Mouse (Mus musculus) left cerebral cortex, postnatal 36 days (tissue): ENCODE data around the gene Klf11. TPM values are rescaled to one million over a fixed set of nuclear protein-coding genes. Genes with fewer than 3 reads are reported as not detected.
"Not testable (repeated sequence)": the region's sequence is repeated elsewhere in the genome, so short reads cannot be mapped to it uniquely, and the experiment has no call there.

ENCODE experiments used
- DNase-seq, 2 experiments: peaks; one replicate each; pipeline ENCODE4 v3.0.0; 2021 to 2022; ENCODE audit warnings: low spot score in 2 of 2, mixed read lengths in 1 of 2
- intact Hi-C: fragments of 180-260 bp; cut with DNase I; formaldehyde crosslinking; loops from one replicate; pipeline ENCODE4 v1.15.1; 2025
- total RNA-seq, 2 experiments: library from RNA; stranded (reverse); gene quantifications; 2 replicates each; pipeline ENCODE4 v1.2.3; 2021

Klf11 gene
- total RNA-seq, 2 experiments from 2014 or later: 6.0 to 6.7 TPM

- no peak for DNase-seq
- intact Hi-C loops: loop anchor here (5.0 kb wide), 2 partner anchors 95 to 230 kb away; no protein-coding TSS in a partner anchor
Observed at GRCm38 (mm10) chr12:24697484-24698204, 46.6 kb downstream of the Klf11 start.

GRCm38 (mm10) chr12:24698514-24698913, 47.4 kb downstream of the Klf11 start:
- intact Hi-C loops: loop anchor here (5.0 kb wide), 2 partner anchors 96 to 231 kb away; no protein-coding TSS in a partner anchor
- DNase-seq: no peak

GRCm38 (mm10) chr12:24699578-24699977, 48.5 kb downstream of the Klf11 start:
- no peak for DNase-seq
- intact Hi-C loops: loop anchor here (5.0 kb wide), 2 partner anchors 97 to 232 kb away; no protein-coding TSS in a partner anchor

- intact Hi-C loops, DNase-seq: not testable (repeated sequence)
Observed at GRCm38 (mm10) chr12:24701621-24702020, 50.5 kb downstream of the Klf11 start.

GRCm38 (mm10) chr12:24703013-24703412, 51.9 kb downstream of the Klf11 start:
- intact Hi-C loops: no loop called here
- no peak for DNase-seq

GRCm38 (mm10) chr12:24705502-24706263, 54.6 kb downstream of the Klf11 start:
- no peak for DNase-seq
- intact Hi-C loops: no loop called here

DNA sequence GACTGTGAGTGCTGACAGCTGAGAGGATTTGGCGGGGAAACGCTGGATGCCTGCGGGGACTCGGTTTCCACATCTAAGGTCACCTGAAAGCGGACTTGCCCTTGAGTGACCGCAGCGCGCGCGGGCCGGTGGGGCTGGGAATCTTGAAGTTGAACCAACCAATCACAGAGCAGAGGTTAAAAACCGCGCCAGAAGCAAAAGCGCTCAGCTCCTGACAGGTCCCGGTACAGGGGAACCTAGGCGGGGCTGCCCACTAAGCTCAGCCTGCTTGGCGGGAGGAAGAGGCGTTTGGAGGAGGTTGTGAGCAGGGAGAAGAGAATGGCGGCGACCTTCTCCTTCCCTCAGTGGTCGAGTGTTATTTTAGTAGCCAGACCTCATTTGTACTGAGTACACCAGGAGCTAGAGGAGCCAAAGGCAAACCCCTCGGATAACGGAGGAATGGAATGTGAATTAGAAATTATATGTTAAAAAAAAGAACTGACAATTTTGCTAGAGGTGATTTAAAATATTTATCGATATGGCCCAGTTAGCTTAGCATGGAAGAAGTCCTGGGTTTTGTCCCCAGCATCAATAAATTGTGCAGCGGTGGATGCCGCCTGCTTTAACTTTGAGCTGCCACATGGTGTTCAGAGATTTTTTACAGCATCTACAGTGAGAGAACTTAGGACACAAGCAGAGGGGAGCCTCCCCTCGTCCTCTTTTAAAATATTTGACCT, 55.8 kb downstream of the Klf11 start:
- intact Hi-C loops: no loop called here
- no peak for DNase-seq

- intact Hi-C loops: no loop called here
- no peak for DNase-seq
Observed at GRCm38 (mm10) chr12:24707480-24707802, 56.4 kb downstream of the Klf11 start.

- peak; percentile 90 to 91 for DNase-seq
- intact Hi-C loops: no loop called here
Observed at GRCm38 (mm10) chr12:24707954-24708823, 57.1 kb downstream of the Klf11 start, which contains the start of gene Rrm2. Gene Rrm2 (plus strand): TSS chr12:24708241.

GRCm38 (mm10) chr12:24708824-24709218, 57.7 kb downstream of the Klf11 start:
- no peak for DNase-seq
- intact Hi-C loops: no loop called here

- DNase-seq: no peak
- intact Hi-C loops: no loop called here
Observed at GRCm38 (mm10) chr12:24709409-24709808, 58.3 kb downstream of the Klf11 start.

DNA sequence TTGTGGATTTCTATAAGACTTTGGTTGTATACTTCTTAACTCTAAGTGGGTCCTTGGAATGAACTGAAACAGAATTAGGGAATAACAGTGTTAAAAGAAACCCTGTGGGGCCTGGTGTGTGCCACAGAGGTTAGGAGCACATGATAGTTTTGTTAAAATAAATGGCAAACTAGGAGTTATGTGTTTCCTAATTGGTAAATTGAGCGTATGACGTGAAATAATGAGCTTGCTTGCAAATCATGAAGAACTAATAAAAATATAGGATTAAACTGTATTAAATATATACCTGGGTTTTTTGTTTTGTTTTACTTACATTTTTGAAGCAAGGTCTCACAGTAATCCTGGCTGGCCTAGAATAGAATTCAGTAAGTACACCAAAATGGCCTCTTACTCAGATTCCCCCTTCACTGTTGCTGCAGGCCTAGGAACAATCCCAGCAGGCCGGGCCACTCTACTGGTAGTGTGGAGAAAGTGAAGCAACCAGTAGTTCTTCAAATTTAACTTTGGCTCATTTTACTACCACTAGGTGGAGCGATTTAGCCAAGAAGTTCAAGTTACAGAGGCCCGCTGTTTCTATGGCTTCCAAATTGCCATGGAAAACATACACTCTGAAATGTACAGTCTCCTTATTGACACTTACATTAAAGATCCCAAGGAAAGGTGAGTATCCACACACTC, 58.9 kb downstream of the Klf11 start:
- intact Hi-C loops: loop anchor here (1.0 to 10.0 kb wide), 3 partner anchors 122 to 1585 kb away; partner anchors contain the start of gene Mboat2
- DNase-seq: peak in 1 of 2 experiments; percentile 16

DNA sequence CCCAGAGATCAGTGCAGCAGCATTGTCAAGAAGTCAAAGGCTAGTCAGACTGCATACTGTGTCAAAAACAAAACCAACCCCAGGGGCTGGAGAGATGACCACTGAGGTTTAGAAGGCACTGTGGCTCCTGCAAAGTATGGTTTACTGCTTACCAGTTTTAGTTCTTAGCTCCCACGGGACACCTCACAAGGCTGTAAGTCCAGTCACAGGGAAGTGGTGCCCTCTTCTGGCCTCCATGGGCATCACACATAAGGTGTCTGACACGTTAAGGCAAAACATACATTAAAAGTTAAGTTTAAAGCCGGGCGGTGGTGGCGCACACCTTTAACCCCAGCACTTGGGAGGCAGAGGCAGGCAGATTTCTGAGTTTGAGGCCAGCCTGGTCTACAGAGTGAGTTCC, 59.6 kb downstream of the Klf11 start:
- no peak for DNase-seq

More for the DNA sequence above, 59.6 kb downstream of the Klf11 start:
- intact Hi-C loops: loop anchor here (1.0 to 10.0 kb wide), 3 partner anchors 122 to 1584 kb away; partner anchors contain the start of gene Mboat2

Other genes with a start within 250 kb of the Klf11 start
- gene Taf1b, start 152.9 kb upstream of the Klf11 start, total RNA-seq: 10 to 100 TPM; 22.9 to 31.2 TPM
- 10 to 100 TPM in 1 of 2 experiments, 1 to 10 TPM in 1; 9.0 to 11.3 TPM for gene Grhl1, start 79.0 kb upstream of the Klf11 start, total RNA-seq
- 10 to 100 TPM; 10.8 to 17.5 TPM for gene Cys1, start 30.5 kb downstream of the Klf11 start, total RNA-seq
- 1 to 10 TPM; 2.5 to 2.9 TPM for gene Rrm2, start 57.0 kb downstream of the Klf11 start, total RNA-seq
- 10 to 100 TPM; 83.5 to 88.8 TPM for gene Mboat2, start 179.6 kb downstream of the Klf11 start, total RNA-seq